Mouse (Mus musculus): ENCODE data around the gene Wdr59. TPM values are rescaled to one million over a fixed set of nuclear protein-coding genes. Genes with fewer than 3 reads are reported as not detected.

The Wdr59 gene
- polyA plus RNA-seq, 2 experiments = 1.1 to 2.8 TPM

DNA sequence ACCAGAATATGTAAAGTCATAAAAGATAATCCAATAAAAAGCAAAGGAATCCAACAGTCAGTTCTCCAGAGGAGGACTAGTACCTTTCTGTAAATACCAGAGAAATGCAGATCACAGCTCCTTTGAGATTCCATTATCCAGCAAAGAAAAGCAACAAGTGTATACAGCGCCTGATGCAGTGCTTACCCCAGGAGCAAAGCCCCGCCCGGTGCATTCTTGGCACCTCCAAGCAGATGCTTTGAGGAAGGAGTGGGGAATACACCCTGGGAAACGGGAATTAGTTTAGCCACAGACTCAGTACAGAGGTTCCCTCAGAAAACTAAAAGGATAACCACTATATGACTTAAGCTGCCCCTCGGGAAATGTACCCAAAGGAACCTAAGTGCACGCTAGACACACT, 26.3 kb upstream of the Wdr59 start:
- no peak for DNase-seq (ENCODE audit: low read depth in 3 of 3, low spot score in 3 of 3)
- Histone ChIP-seq H3K4me2 (ENCODE audit: low read depth) (no peak overlapping the region), H3K36me3 (replicated peaks; ENCODE audit: control insufficient read depth, insufficient read depth, low read depth) (no peaks in the 10 kb centered on the region), H3K4me3 (ENCODE audit: insufficient read depth in 1 of 2, low read depth in 2 of 2, low read length in 2 of 2) (no peak overlapping the region), H3K9me3 (ENCODE audit: control insufficient read depth, low read length) (no peaks in the 10 kb centered on the region), H3K27me3 (ENCODE audit: control insufficient read depth, insufficient read depth, low read length) (no peaks in the 10 kb centered on the region), H3K9ac (replicated peaks) (no peak overlapping the region), H3K4me1 (replicated peaks; ENCODE audit: control insufficient read depth in 2 of 2, insufficient read depth in 2 of 2, low read length in 1 of 2) (peaks cover 3 to 9% of the 10 kb centered on the region in 2 experiments; a peak in 3 of 4 replicates), H3K27ac (no peak overlapping the region)
- no peak for ATAC-seq (ENCODE audit: insufficient read depth)
- 75% methylated on average over 6 of the region's 6 CpGs for WGBS (ENCODE audit: insufficient replicate concordance)
- TF ChIP-seq CTCF (IDR thresholded peaks at IDR 0.05; ENCODE audit: low read depth) (no peak), EP300 (IDR thresholded peaks at IDR 0.05; ENCODE audit: low read depth) (no peak)

DNA sequence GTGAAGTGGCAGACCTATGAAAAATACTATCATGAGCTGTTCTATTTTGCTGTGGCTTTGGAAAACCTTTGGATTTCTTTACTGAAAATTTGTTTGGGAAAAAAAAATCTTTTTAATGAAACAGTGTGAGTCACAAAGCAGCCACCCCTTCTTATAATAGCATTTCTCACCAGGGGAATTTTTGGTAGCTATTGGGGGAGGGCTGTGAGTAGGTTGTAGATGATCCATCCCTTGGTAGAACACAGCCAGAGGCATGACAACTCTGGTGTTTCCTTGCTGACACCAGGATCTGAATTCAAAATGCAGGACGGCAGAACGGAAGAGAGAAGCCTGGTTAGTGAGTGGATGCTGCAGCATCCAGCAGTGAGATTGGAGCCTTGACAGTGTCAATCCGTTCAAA, 25.3 kb upstream of the Wdr59 start:
- peaks cover 3 to 9% of the 10 kb centered on the region in 2 experiments; a peak in 3 of 4 replicates for H3K4me1 ChIP-seq (replicated peaks; ENCODE audit: control insufficient read depth in 2 of 2, insufficient read depth in 2 of 2, low read length in 1 of 2)
- no peak for ATAC-seq (ENCODE audit: insufficient read depth)
- WGBS (ENCODE audit: insufficient replicate concordance) = 73% methylated on average over 3 of the region's 3 CpGs

DNA sequence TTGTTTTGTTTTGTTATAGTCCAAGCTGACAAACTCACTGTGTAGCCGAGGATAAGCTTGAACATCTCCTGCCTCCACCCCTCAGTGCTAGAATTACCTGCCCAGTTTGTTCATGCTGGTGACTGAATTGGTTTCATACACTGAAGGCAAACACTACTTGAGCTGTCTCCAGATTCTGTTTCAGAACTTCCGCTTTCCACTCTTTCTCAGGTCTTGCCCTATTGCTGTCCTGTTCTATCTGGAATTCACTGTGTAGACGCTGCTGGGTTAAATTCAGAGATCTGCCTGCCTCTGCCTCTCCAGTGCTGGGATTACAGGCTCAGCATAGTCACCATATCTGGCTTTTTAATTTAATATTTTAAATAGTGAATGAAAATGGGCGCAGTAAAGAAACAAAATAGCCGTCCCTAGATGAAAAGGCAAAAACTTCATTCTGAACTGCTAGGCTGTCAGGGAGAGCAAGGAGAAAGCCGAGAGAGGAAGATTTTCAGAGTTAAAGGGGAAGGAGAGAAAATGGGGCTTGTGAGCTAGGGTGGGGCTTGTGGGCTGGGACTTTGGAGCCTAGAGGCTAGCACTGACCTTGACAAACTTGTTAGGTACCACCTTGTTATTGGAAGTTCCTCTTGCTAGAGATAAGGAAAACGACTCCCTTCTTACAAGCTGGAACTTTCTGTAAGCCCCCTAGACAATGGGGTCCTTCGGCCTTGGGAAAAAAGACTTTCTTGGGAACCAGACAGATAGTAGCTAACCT, 23.7 kb upstream of the Wdr59 start:
- Histone ChIP-seq H3K27me3 (ENCODE audit: control insufficient read depth, insufficient read depth, low read length) (no peaks in the 10 kb centered on the region), H3K4me2 (ENCODE audit: low read depth) (no peak overlapping the region), H3K9ac (replicated peaks) (no peak overlapping the region), H3K4me1 (replicated peaks; ENCODE audit: control insufficient read depth in 2 of 2, insufficient read depth in 2 of 2, low read length in 1 of 2) (peaks cover 3 to 14% of the 10 kb centered on the region in 2 experiments; a peak in 3 of 4 replicates), H3K27ac (no peak overlapping the region), H3K36me3 (replicated peaks; ENCODE audit: control insufficient read depth, insufficient read depth, low read depth) (no peaks in the 10 kb centered on the region), H3K4me3 (ENCODE audit: insufficient read depth in 1 of 2, low read depth in 2 of 2, low read length in 2 of 2) (no peak overlapping the region), H3K9me3 (ENCODE audit: control insufficient read depth, low read length) (no peaks in the 10 kb centered on the region)
- ATAC-seq (ENCODE audit: insufficient read depth) (no peak), DNase-seq (ENCODE audit: low read depth in 3 of 3, low spot score in 3 of 3) (no peak)
- no peak for TF ChIP-seq EP300 (IDR thresholded peaks at IDR 0.05; ENCODE audit: low read depth)
- TF ChIP-seq CTCF (IDR thresholded peaks at IDR 0.05; ENCODE audit: low read depth) = no peak
- WGBS (ENCODE audit: insufficient replicate concordance) = 47% methylated on average over 8 of the region's 8 CpGs

More for the DNA sequence above, 25.3 kb upstream of the Wdr59 start:
- Histone ChIP-seq H3K27me3 (ENCODE audit: control insufficient read depth, insufficient read depth, low read length) (no peaks in the 10 kb centered on the region), H3K4me2 (ENCODE audit: low read depth) (no peak overlapping the region), H3K9ac (replicated peaks) (no peak overlapping the region), H3K27ac (no peak overlapping the region), H3K36me3 (replicated peaks; ENCODE audit: control insufficient read depth, insufficient read depth, low read depth) (no peaks in the 10 kb centered on the region), H3K4me3 (ENCODE audit: insufficient read depth in 1 of 2, low read depth in 2 of 2, low read length in 2 of 2) (no peak overlapping the region), H3K9me3 (ENCODE audit: control insufficient read depth, low read length) (no peaks in the 10 kb centered on the region)
- DNase-seq (ENCODE audit: low read depth in 3 of 3, low spot score in 3 of 3) = no peak
- TF ChIP-seq EP300 (IDR thresholded peaks at IDR 0.05; ENCODE audit: low read depth) (no peak), CTCF (IDR thresholded peaks at IDR 0.05; ENCODE audit: low read depth) (no peak)

- Histone ChIP-seq H3K4me1 (replicated peaks; ENCODE audit: control insufficient read depth in 2 of 2, insufficient read depth in 2 of 2, low read length in 1 of 2) (peaks cover 0 to 12% of the 10 kb centered on the region in 2 experiments; a peak in 3 of 4 replicates), H3K4me3 (ENCODE audit: insufficient read depth in 1 of 2, low read depth in 2 of 2, low read length in 2 of 2) (no peak overlapping the region), H3K27me3 (ENCODE audit: control insufficient read depth, insufficient read depth, low read length) (no peaks in the 10 kb centered on the region), H3K9me3 (ENCODE audit: control insufficient read depth, low read length) (no peaks in the 10 kb centered on the region), H3K27ac (no peak overlapping the region), H3K9ac (replicated peaks) (no peak overlapping the region), H3K36me3 (replicated peaks; ENCODE audit: control insufficient read depth, insufficient read depth, low read depth) (no peaks in the 10 kb centered on the region), H3K4me2 (ENCODE audit: low read depth) (no peak overlapping the region)
- ATAC-seq (ENCODE audit: insufficient read depth) = no peak
- WGBS (ENCODE audit: insufficient replicate concordance) = 38% methylated on average over 9 of the region's 9 CpGs
- no peak for DNase-seq (ENCODE audit: low read depth in 3 of 3, low spot score in 3 of 3)
- TF ChIP-seq EP300 (IDR thresholded peaks at IDR 0.05; ENCODE audit: low read depth) = no peak
- no peak; the same call in 1 of the 2 replicates for TF ChIP-seq CTCF (IDR thresholded peaks at IDR 0.05; ENCODE audit: low read depth)
Measured at GRCm38 (mm10) chr8:111543712-111544380, 22.0 kb upstream of the Wdr59 start.

DNA sequence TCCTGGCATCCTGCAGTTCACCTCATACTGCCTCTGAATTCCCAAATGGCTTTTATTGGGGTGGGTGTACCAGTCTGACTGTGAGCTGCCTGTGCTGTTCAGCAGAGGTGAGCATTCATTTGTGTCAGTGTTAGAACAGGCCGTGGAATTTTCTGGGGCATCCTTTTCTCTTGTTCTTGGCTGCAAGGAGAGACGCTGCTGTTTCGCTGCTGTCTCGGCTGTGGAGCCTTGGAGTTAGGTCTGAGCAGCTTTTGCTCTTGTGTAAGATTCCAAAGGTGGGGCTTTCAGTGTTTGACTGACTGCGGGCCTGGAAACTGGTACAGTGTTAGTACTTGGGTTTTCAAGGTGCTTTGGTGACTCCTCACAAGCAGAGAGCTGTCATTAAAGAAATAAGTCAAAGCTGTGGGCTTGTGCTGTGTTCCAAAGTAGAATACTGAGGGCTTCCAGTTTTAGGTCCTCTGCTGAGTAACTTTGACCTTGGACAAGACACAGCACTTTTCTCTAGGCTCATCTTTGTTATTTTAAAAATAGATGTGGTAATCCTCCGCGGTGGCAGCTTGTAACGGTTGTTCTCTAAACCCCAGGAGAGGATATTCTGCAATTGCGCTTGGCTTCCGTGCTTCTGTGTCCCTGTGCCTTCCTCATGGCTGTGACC, 17.7 kb upstream of the Wdr59 start:
- no peak overlapping the region for H3K9ac ChIP-seq (replicated peaks)
- peak overlapping the region in 1 of 2 experiments; percentile 0; a peak in 1 of 4 replicates for H3K4me3 ChIP-seq (ENCODE audit: insufficient read depth in 1 of 2, low read depth in 2 of 2, low read length in 2 of 2)
- peak overlapping the region; percentile 89 for H3K4me2 ChIP-seq (ENCODE audit: low read depth)
- H3K27ac ChIP-seq = no peak overlapping the region
- no peak for TF ChIP-seq CTCF (IDR thresholded peaks at IDR 0.05; ENCODE audit: low read depth)
- TF ChIP-seq EP300 (IDR thresholded peaks at IDR 0.05; ENCODE audit: low read depth) = no peak
- ATAC-seq (ENCODE audit: insufficient read depth) = no peak
- no peaks in the 10 kb centered on the region for H3K9me3 ChIP-seq (ENCODE audit: control insufficient read depth, low read length)
- H3K36me3 ChIP-seq (replicated peaks; ENCODE audit: control insufficient read depth, insufficient read depth, low read depth) = no peaks in the 10 kb centered on the region
- H3K4me1 ChIP-seq (replicated peaks; ENCODE audit: control insufficient read depth in 2 of 2, insufficient read depth in 2 of 2, low read length in 1 of 2) = peaks cover 0 to 21% of the 10 kb centered on the region in 2 experiments; a peak in 3 of 4 replicates
- 28% methylated on average over 10 of the region's 10 CpGs for WGBS (ENCODE audit: insufficient replicate concordance)
- H3K27me3 ChIP-seq (ENCODE audit: control insufficient read depth, insufficient read depth, low read length) = no peaks in the 10 kb centered on the region
- no peak for DNase-seq (ENCODE audit: low read depth in 3 of 3, low spot score in 3 of 3)

Data from liver, embryonic 14.5 days (tissue).